Mouse (Mus musculus): ENCODE measurements at regions not wholly inside any gene's neighbourhood (a gene's known extent, or its start where the extent isn't known, plus 50 kb on each side); places are given as distances from the start of the nearest gene placed in this dataset.
A peak's percentile ranks its signal among the peaks of the same experiment; 100 is the strongest.
"Not testable (repeated sequence)": the region's sequence is repeated elsewhere in the genome, so short reads cannot be mapped to it uniquely, and the experiment has no call there.

DNA sequence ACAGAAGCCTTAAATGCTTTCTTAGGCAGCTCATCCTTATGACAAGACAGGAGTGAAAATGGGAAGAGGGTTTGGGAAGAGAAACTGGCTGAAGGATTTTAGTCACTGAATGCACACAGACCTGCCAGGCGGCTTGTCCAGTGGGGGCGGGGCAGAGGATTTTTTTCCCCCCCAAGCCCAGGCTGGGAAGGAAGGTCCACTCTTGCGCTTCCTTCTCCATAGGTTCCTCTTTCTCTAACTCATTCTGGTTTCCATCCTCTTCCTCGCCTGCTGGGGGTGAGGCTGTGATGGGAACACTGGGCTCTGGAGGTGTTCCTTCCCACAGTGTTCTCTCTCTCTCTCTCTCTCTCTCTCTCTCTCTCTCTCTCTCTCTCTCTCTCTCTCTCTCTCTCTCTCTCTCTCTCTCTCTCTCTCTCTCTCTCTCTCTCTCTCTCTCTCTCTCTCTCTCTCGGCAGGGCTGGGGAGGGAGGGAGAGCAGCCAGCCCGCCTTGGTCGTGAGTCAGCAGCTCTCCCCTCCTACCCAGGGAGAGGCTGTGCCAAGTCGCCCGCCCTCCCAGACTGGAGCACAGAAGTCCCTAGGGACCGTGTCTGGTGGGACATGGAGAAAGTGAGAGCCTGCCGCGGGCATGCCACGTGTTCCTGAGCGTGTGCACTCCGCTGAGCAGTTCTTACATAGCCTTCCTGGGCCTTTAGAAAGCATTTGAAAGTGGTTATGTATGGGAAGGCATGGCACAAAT lies 150.0 kb downstream of the Kcnrg start:
- DNase-seq (ENCODE audit: low spot score in 2 of 2), result no peak

DNA sequence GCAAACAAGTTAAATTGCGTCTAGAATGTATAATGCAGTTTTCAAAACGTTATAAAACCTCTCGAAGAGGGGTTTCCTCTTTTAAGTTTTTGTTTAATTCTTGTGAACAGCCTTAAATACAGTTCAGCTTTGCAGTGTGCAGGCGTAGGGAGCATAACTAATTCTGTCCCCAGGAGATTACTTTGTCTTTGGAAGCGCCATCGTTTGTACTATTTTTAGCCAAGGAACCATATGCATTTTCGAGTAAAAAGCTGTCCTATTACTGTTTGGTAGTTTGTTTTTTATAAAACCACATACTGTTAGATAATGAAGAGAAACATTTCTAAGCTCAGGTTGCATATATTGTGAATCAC lies 150.5 kb downstream of the Kcnrg start:
- no peak for DNase-seq (ENCODE audit: low spot score in 2 of 2)

DNA sequence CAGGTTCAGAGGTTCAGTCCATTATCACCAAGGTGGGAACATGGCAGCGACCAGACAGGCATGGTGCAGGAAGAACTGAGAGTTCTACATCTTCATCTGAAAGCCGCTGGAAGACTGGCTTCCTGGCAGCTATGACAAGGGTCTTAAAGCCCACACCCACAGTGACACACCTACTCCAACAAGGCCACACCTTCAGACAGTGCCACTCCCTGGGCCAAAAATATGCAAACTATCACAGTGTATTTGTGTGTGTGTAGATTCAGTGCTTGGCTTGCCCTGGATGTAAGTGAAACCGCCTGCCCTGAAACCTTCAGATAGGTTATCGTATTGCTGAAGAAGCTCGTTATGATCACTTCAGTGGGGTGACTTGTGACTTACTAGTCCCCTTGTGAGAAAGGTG lies 151.3 kb downstream of the Kcnrg start:
- DNase-seq (ENCODE audit: low spot score in 2 of 2), result no peak

DNA sequence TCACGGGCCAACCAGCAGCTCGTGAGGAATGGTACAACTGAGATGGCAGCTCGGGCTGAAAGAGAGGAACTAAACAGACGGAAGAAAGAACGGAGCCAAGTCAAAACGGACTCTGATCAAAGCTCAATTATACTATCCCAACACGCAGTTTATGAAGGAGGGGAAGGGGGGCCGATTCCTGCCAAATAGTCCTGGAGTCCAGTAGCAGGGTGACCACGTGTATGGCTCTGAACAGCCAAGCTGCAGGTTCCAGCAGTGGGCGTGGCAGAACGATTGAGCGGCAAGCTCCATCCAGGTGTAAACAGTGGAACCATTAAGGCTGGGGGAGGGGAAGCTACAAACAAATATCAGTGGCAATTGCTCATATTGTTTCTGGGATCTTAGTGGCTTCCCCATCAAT lies 152.9 kb downstream of the Kcnrg start:
- not testable (repeated sequence) for DNase-seq (ENCODE audit: low spot score in 2 of 2)

DNA sequence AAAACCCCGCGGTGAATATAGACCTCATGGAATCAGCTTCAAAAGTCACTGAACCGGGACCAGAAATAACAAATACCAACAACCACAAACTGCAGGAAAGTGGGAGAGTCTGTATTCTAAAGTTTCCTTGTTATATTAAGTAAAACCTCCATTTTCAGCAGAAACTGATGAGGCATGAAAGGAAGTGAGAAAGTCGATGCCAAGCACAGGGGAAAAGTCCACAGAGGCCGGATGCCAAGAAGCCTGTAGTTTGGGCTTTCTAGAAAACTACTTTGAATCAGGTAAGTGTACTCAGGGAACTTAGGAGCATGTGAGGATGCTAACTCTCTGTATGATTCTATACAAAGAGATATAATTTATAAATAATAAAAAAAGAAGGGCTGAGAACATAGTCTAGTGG lies 154.8 kb downstream of the Kcnrg start:
- DNase-seq (ENCODE audit: low spot score in 2 of 2), result no peak

DNA sequence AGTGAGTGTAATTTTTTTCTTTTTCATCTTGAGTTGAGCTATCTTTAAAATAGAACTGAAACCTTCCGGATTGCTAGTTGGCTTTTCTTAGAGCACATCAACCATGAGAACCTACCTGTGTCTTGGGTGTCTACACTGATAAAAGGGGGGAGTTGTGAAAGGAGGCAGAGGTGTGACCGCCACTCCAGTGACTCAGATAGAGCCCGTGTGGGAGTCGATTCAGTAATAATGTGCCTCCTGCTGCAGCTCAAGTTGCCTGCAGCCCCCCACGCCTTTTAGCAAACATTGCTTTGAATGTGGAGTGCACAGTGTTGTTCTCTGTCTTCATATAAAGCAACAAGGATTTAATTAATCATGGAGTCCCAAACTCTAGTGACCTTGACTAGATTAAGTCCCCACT lies 162.6 kb downstream of the Kcnrg start:
- DNase-seq (ENCODE audit: low spot score in 2 of 2), result no peak

DNA sequence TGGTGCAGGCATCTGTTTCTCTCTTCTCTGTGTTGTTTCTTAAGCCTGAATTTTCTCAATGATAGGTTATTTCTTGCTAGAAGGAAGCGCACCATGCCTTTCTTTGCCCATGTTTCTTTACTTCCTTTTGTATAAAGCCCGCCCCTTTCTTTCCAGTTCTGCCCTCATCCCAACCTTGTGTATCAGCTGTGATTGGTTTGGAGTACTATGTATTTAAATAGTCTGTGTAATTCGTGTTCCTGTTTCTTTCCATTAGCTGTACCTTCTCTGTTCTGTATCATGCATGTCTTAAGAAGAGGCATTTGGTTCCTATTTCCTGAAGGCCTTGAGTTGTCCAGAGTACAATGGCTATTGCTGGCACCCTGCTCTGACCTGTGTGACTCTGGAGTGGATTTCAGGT lies 166.9 kb downstream of the Kcnrg start:
- DNase-seq (ENCODE audit: low spot score in 2 of 2), result no peak

DNA sequence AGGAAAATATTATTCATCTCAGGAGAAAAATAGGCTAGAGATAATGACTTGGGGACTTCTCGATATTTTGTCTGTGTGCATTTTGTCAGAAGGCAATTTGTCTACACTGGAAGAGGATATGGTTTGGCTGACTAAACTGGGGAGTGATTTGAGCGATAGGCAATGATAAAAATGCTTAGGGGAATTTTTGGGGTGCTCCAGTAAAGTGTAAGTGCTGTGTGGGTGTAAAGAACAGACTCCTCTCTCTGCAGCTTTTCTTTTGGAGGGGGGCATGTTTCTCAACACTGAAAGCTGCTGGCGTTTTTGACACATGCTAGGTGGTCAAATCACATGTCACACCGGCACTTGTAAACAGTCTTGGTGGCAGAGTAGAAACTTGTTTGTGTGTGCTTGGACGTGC lies 171.4 kb downstream of the Kcnrg start:
- DNase-seq (ENCODE audit: low spot score in 2 of 2), result no peak

DNA sequence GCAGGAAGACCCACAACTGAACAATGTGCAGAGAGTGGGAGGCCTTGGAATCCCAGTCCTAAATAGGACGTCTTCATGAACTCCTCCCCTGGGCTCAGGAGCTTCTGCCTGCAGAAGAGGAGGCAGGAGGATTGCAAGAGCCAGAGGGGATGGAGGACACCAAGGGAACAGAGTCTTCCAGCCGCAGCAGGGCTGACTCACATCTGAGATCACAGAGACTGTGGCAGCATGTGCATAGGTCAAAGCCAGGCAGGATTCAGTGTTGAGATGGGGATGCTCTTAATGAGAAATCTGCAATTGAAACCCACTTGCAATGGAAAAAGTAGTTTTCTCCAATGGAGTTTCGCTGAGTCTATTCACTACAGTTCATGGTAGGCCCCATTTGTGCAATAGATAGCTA lies 175.9 kb downstream of the Kcnrg start:
- no peak for DNase-seq (ENCODE audit: low spot score in 2 of 2)

DNA sequence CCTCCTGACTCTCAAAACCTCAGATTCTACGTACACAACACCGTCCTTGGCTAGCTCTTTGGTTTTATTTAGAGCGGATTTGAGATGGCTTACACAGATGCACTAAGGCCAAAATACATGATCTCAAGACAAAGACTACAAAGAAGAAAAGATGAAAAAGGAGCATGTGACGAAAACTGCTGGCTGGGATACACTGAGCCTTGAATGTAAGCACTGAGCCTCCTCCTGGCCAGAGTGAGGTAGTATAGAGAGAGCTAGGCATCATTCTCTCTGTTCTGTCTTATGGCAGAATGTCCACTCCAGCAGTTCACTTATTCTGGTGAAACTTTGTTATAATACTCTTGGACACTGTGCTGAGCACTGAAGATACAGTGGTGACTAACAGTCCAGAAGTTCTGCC lies 177.4 kb downstream of the Kcnrg start:
- DNase-seq (ENCODE audit: low spot score in 2 of 2), result no peak

DNA sequence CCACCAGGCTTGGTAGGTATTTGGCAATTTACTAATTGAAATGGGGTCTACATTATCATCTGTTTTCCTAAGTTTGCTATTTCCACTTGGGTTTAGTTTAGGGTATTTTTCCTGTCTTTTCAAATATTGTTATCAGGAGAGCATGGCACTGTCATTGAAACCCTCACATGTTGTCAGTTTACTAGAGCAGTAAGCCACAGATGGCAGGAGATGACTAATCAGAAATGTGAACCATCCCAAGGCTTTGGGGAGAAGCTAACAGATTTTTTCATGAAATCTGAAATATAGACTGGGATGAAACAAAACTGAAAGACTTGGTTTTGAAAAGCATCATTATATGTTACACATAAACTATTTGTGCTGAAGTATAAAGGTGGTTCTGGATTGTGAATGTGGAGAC lies 178.8 kb downstream of the Kcnrg start:
- no peak for DNase-seq (ENCODE audit: low spot score in 2 of 2)

DNA sequence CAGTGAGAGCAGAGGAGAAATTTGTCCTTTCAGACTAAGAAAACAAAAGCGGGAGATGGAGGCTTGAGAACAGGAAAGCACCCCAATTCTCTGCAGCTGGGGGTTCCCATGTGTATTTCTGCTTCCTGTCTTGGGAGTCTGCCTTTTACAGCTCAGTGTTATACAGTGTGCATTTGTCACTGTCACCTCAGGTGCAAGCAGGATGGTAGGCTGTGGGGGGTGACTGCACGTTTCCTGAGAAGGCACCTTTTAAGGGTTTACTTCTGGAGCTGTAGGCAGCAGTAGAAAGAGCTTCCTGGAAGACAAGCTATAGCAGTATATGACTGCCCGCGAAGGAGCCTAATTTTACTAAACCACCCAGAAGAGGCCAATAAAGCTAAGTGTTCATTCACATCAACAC lies 180.5 kb downstream of the Kcnrg start:
- DNase-seq (ENCODE audit: low spot score in 2 of 2), result no peak

DNA sequence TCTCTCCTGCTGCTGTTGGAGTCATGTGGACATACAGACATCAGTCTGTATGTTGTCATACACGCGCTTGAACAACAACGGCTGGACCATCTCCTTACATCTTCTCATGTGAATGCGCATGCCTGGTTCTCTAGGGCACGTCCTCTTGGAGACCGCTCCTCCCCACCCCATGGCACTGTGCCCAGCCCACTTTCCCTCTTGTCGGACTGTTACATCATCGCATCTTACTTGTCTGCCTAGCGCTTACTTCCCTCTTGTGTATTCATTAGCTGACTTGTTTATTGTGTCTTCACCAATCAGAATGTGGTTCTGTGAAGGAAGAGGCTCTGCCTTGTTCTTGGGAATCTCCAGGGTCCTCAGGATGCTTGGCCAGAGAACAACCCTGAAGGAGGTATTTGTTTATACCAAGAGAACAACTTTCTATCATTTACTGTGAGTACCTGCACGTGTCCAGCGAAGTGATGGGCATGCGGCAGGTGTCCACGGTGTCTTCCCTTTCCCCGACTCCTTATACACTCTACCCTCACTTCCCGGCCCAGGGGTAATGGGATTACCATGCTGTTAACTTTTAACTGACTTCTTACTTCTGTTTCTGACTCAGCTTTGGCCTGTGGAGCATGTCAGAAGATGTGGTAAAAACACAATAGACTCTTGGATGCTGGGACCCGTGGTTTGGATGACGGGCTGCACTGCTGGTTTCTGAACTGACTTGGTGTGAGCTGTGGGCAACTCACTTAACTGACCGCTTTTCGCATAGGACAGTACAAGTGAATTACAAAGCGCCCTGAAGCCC lies 181.9 kb downstream of the Kcnrg start:
- DNase-seq (ENCODE audit: low spot score in 2 of 2), result peak in 1 of 2 experiments; percentile 24

DNA sequence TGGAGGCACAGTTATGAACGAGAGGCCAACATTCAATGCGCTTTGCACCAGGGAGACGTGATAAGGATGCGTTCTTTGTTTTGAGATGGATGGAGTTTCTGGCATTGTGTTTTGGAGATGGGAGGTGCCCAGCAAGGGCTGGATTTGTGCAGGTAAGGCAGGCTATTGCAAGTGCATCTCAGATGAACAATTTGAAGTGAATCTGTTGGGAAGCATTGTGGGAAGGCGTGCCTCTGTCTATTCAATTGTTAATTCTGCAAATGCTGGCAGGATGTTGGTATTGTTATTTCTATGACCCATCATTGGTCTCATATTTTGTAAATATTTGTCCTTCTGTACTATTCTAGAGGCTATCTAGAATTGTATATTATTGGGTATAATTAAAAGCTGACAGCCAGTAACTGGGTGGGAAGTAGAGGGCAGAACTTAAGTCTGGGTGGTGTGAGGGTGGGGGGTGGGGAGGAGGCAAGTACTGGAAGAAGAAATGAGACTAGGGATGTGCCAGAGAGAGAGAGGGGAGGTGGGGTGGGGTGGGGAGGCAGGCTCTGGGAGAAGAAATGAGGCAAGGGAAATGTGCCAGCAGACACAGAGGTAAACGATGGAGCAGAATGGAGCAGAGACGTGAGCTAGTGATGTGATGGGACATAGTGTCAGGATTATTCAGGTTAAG lies 188.9 kb downstream of the Kcnrg start:
- no peak for DNase-seq (ENCODE audit: low spot score in 2 of 2)

DNA sequence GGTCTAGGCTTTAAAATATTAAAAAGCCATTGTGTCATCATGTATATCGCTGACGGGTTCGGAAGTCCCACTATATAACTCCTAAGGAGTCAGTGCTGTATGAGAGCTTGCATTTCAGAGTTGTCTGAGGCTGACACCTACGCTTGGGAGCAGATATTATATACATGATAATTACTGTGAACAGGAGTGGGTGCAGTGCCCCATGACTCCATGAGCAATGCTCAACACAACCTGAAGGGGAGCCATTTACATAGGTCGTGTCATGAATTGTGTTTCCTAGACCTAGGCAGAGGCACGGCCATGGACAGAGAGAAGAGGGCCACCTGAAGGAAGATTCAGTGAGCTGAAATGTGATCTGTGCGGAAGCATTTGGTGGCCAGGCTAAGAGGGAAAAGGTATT lies 189.4 kb downstream of the Kcnrg start:
- DNase-seq (ENCODE audit: low spot score in 2 of 2), result no peak

DNA sequence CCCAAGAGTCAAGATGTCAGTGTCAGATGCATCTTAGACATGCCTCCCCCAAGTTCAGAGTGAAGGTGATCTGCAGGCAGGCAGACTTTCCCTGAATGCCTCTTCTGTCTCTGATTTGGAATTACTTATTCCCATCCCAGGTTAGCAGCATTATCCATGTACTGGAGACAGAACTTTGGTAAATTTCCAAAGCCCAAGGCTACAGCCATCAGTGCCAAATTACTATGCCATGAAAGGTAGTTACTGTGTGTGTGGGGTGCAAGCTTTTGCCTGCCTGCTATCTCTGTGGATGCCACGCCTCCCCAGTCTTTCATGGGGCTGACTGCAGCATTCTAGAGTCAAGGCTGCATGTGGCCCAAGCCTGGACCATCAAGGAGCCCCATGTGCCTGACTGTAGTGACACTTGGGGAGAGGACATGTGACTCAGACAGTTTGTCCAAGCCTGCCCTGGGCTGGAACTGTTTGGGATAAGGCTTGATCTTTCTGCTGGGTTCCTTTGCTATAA lies 196.2 kb downstream of the Kcnrg start:
- no peak for DNase-seq (ENCODE audit: low spot score in 2 of 2)

DNA sequence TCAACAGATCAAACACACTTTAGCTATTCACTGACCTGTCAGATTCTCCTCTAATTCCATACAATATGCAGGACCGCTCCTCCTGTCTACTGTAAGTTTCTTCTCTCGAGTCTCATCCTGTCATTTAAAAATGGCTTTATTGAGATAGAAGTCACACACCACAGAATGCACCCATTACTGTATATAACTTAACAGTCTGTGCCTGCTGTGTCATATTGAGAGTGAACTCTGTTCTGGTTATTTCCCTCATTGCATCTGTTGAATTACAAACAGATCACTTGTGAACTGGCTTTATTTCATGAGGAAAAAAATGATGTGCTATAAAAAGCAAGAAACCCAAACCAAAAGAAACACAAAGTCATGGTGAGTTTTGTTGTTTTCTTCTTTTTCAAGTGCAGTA lies 198.2 kb downstream of the Kcnrg start:
- DNase-seq (ENCODE audit: low spot score in 2 of 2), result no peak

DNA sequence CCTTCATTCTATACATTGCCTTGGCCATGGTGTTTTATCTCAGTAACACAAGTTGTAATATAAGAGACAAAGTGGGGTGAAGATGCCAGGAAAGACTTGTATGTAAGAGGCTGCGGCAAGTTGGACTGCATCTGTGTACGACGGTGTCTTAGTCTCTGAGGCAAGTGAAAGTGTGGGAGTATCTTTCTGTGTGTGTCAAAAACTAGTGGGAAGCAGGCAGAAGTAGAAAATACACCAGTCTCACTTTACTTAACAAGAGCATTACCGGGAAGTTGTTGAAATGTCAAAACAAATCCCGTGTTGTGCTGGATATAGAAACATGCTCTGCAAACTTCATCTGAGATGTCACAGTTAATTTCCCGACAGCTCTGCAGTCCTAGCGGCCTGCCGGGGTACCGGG lies 200.9 kb downstream of the Kcnrg start:
- DNase-seq (ENCODE audit: low spot score in 2 of 2), result no peak

DNA sequence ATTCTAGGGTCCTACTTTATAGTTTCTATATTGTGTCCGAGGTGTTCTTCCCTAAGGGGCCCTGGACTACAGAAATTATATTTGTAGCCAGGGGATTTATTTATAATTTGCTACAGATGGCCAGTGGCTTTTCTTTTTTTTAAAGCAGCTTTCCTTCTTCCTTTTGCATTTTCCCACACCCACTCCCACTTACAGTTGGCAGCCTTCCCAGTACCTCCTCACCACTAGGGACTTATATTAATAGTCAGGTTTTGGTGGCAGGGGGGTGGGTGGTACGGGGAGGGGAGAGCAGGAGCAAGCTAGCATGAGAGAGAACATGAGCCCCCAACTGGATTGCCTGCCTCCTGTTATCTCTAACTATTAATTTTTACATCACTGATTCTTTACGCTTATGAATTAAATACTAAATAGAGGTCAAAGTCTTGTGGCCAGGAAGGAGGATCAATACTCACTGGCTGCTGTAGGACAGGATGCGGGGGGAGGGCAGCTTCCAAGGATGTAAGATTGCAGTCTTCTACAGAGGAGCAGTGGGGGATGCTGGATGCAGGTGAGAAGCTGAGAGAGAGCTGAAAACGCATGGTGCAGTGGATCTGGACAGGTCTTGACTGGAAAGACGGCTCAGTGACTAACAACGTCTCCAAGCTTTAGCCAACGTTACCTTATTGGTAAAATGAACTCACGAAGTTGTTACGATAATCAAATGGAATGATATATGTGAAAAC lies 202.6 kb downstream of the Kcnrg start:
- no peak for DNase-seq (ENCODE audit: low spot score in 2 of 2)

DNA sequence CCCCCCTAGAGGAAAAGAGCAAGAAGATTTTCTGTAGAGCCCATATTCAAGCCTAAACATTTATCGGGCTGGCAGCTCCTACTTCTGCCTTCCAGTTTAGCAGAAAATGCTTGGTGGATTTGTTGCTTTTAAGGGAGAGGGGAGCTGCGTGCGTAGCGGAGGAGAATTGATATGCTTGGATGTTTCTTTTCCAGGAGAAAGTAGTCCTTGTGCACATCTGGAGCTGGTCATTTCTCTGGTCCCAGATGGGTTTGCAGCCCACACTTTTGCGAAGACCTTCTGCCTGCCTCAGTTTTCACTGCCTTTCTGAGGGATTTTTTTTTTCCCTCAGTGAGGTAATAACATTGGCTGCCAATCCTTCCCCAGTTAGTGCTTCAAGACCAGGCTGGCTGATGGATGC lies 203.6 kb downstream of the Kcnrg start:
- DNase-seq (ENCODE audit: low spot score in 2 of 2), result no peak

DNA sequence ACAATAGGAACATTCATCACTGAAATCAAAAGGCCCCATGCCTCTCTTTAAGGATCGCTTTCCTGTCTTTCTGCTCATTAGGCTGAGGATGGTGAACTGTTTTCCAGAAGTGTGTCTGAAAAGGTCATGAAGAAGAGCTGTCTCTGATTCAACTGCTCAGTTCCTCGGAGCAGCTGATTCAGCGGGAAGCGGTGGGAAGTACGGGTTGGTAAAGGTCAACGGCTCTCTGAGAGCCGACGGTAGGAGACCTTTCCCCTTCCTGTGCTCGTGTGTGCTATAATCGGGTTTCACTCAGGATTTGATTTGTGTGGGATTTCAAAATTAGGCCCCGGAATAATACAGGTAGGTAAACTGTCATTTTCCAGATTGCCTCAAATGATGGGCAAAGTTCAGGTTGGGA lies 210.5 kb downstream of the Kcnrg start:
- no peak for DNase-seq (ENCODE audit: low spot score in 2 of 2)

DNA sequence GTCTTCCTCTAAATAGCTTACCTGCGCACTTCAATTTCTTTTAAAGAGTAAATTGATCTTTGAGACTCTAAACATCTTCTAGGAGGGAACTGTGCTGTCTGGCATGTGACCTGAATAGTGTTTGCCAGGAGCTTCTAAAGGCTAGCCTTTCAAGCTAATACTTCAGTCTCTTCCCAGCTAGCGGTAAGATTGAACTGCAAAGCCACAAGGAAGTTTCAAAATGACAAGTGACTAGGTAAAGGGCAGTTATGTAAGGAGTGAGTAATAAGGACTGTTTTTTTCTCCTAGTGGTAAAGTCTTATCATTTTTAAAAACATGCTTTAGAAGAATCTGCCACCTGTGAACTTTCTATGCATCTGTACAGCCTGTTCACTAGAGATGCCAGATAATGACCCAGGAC lies 211.1 kb downstream of the Kcnrg start:
- DNase-seq (ENCODE audit: low spot score in 2 of 2), result no peak

Data from spleen, postnatal 4 days (tissue).